Mouse (Mus musculus): ENCODE data around the gene Rps18. TPM values are rescaled to one million over a fixed set of nuclear protein-coding genes. Genes with fewer than 3 reads are reported as not detected.

Rps18 gene
- total RNA-seq, 2 experiments from 2014 or later: 207 to 917 TPM

GRCm38 (mm10) chr17:33948905-33949537 is 6.8 kb downstream of the Rps18 start:
- ATAC-seq (replicated peaks; ENCODE audit: low FRiP score, poor library complexity, severe bottlenecking): no peak

- no peak for ATAC-seq (replicated peaks; ENCODE audit: low FRiP score, poor library complexity, severe bottlenecking)
Measured at GRCm38 (mm10) chr17:33948090-33948904, 7.5 kb downstream of the Rps18 start.

- no peak for ATAC-seq (replicated peaks; ENCODE audit: low FRiP score, poor library complexity, severe bottlenecking)
Measured at GRCm38 (mm10) chr17:33947430-33948089, 8.2 kb downstream of the Rps18 start.

- no peak for ATAC-seq (replicated peaks; ENCODE audit: low FRiP score, poor library complexity, severe bottlenecking)
Measured at GRCm38 (mm10) chr17:33943454-33943853, 12.3 kb downstream of the Rps18 start.

- no peak for ATAC-seq (replicated peaks; ENCODE audit: low FRiP score, poor library complexity, severe bottlenecking)
Measured at GRCm38 (mm10) chr17:33941381-33941780, 14.4 kb downstream of the Rps18 start.

- no peak for ATAC-seq (replicated peaks; ENCODE audit: low FRiP score, poor library complexity, severe bottlenecking)
Measured at GRCm38 (mm10) chr17:33940981-33941380, 14.8 kb downstream of the Rps18 start.

GRCm38 (mm10) chr17:33940206-33940805 is 15.5 kb downstream of the Rps18 start, which contains the start of the genes Pfdn6 and Wdr46:
Pfdn6 (minus strand) TSS chr17:33940343.
Wdr46 (plus strand) TSS chr17:33940660.
- peak; percentile 95 for ATAC-seq (replicated peaks; ENCODE audit: low FRiP score, poor library complexity, severe bottlenecking)

- ATAC-seq (replicated peaks; ENCODE audit: low FRiP score, poor library complexity, severe bottlenecking): no peak
Measured at GRCm38 (mm10) chr17:33938783-33939182, 17.0 kb downstream of the Rps18 start.

GRCm38 (mm10) chr17:33936993-33937392 is 18.8 kb downstream of the Rps18 start:
- ATAC-seq (replicated peaks; ENCODE audit: low FRiP score, poor library complexity, severe bottlenecking): no peak

- no peak for ATAC-seq (replicated peaks; ENCODE audit: low FRiP score, poor library complexity, severe bottlenecking)
Measured at GRCm38 (mm10) chr17:33935422-33936055, 20.3 kb downstream of the Rps18 start.

GRCm38 (mm10) chr17:33932970-33933369 is 22.8 kb downstream of the Rps18 start:
- ATAC-seq (replicated peaks; ENCODE audit: low FRiP score, poor library complexity, severe bottlenecking): no peak

GRCm38 (mm10) chr17:33932448-33932847 is 23.4 kb downstream of the Rps18 start:
- no peak for ATAC-seq (replicated peaks; ENCODE audit: low FRiP score, poor library complexity, severe bottlenecking)

- no peak for ATAC-seq (replicated peaks; ENCODE audit: low FRiP score, poor library complexity, severe bottlenecking)
Measured at GRCm38 (mm10) chr17:33931947-33932346, 23.9 kb downstream of the Rps18 start.

GRCm38 (mm10) chr17:33931159-33931866 is 24.5 kb downstream of the Rps18 start:
- no peak for ATAC-seq (replicated peaks; ENCODE audit: low FRiP score, poor library complexity, severe bottlenecking)

- no peak for ATAC-seq (replicated peaks; ENCODE audit: low FRiP score, poor library complexity, severe bottlenecking)
Measured at GRCm38 (mm10) chr17:33930280-33931158, 25.3 kb downstream of the Rps18 start.

- ATAC-seq (replicated peaks; ENCODE audit: low FRiP score, poor library complexity, severe bottlenecking): peak; percentile 89
Measured at GRCm38 (mm10) chr17:33929371-33930279, 26.2 kb downstream of the Rps18 start, which contains the start of gene Rgl2. Rgl2 (plus strand) TSS chr17:33929543.

All from erythroblast, adult 5-6 weeks (primary cell).